Mouse (Mus musculus) natural killer cell, adult 2 months (primary cell): ENCODE measurements around the gene Rdx.

ENCODE experiments used
- DNase-seq, 2 experiments: peaks; one replicate each; pipeline ENCODE4 v3.0.0; 2022; ENCODE audit warnings: low spot score in 2 of 2

The Rdx gene

GRCm38 (mm10) chr9:52107161-52107560, 60.2 kb downstream of the Rdx start:
- DNase-seq, result no peak

GRCm38 (mm10) chr9:52110738-52111137, 63.8 kb downstream of the Rdx start:
- DNase-seq, result no peak

DNA sequence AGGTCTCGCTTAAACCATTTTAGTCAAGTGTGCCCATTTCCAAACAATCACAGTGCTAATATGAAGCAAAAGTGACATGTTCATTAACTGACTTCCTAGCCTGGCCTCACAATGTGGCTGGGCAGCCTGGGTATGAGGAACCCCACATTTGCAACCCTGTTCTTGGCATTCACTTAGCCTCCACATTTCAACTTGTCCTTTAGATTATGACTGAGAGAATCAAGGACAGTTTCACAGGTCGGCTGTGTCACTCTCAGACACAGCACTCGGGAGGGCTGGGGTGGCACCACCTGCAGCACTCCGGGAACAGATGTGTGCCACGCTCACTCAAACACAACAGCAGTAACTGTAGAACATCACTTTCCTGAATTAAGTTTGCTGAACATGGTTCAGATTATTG, 66.1 kb downstream of the Rdx start:
- DNase-seq, result no peak

GRCm38 (mm10) chr9:52119212-52119611, 72.2 kb downstream of the Rdx start:
- DNase-seq, result no peak

DNA sequence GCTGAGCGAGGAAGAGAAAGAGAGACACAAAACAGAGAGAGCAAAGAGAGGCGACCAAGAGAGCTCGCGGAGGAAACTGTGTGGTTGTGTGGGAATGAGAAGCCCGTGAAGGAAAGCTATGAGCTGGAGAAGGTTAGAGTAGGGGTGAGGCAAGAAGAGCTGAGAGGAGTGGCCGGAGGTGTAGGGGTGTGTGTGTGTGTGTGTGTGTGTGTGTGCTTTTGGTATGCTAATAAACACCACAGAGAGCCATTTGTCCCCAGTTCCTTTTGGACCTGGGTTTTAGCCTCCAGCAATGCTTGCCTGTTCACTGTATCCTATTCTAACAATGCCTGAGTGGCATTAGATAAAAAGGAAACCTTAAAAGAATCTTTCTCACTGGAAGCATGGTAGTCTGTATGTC, 78.3 kb downstream of the Rdx start:
- DNase-seq, result no peak

DNA sequence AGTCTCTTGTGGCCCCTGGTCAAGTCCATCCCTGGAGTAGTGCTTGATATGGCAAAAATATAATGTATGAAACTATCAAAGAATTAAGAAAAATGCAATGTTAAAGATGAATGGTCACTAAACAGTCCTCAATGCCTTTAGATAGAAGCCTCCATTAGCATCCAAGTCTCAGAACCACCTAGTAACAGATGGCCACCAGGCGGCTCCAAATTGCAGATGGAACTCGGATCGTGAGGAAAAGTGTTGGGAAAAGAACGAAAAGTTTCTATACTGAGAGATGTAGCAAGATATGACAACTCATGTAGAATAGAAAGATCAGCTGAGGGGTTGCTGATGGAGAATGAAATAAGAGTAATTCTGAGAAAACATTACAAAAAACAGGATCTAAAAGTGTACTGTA, 83.4 kb downstream of the Rdx start:
- DNase-seq, result no peak

DNA sequence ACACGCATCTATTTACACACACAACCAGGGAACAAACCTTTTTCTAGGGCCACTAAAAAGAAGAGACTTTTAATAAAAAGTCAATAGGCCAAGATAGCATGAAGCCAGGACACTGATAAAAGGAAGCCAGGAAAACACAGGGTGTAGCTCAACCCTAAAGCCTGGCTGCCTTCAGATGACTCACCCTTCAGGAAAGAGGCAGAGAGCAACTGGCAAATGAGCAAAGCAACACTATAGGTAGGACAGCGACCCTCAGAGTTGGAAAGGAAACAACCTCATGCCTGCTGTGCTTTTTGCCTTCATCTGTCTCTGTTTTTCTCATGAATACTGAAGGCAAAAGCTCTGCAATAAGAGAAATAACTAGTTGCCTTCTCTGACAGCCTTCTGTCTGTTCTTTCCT, 85.8 kb downstream of the Rdx start:
- no peak for DNase-seq
